Mouse (Mus musculus): ENCODE data around the gene Tubb3. TPM values are rescaled to one million over a fixed set of nuclear protein-coding genes. Genes with fewer than 3 reads are reported as not detected.
"Not testable (repeated sequence)": the region's sequence is repeated elsewhere in the genome, so short reads cannot be mapped to it uniquely, and the experiment has no call there.

The Tubb3 gene
- polyA plus RNA-seq, 1 experiment from 2014 or later, result 59.1 TPM

- H3K4me3 ChIP-seq (replicated peaks); H3K4me2 ChIP-seq (replicated peaks); H3K36me3 ChIP-seq; ATAC-seq; H3K9ac ChIP-seq; H3K27ac ChIP-seq; H3K9me3 ChIP-seq; H3K4me1 ChIP-seq (replicated peaks): not testable (repeated sequence)
- peaks cover 41% of the 10 kb centered on the region for H3K27me3 ChIP-seq (replicated peaks)
- 81% methylated on average over 5 of the region's 5 CpGs for WGBS
Observed at GRCm38 (mm10) chr8:123414997-123415696, 3.9 kb downstream of the Tubb3 start.

GRCm38 (mm10) chr8:123415967-123416943 lies 5.0 kb downstream of the Tubb3 start:
- Histone ChIP-seq H3K4me1 (replicated peaks) (peaks cover 6% of the 10 kb centered on the region), H3K36me3 (no peaks in the 10 kb centered on the region), H3K27me3 (replicated peaks) (peaks cover 32% of the 10 kb centered on the region), H3K9me3 (no peaks in the 10 kb centered on the region), H3K4me2 (replicated peaks) (no peak overlapping the region), H3K9ac (no peak overlapping the region), H3K4me3 (replicated peaks) (no peak overlapping the region), H3K27ac (no peak overlapping the region)
- 75% methylated on average over 8 of the region's 8 CpGs for WGBS
- ATAC-seq, result no peak

GRCm38 (mm10) chr8:123416944-123417555 lies 5.8 kb downstream of the Tubb3 start:
- no peak for ATAC-seq
- H3K36me3 ChIP-seq, result no peaks in the 10 kb centered on the region

GRCm38 (mm10) chr8:123419711-123420110 lies 8.5 kb downstream of the Tubb3 start:
- Histone ChIP-seq H3K4me3 (replicated peaks) (no peak overlapping the region), H3K27ac (no peak overlapping the region), H3K4me1 (replicated peaks) (no peaks in the 10 kb centered on the region), H3K36me3 (no peaks in the 10 kb centered on the region), H3K4me2 (replicated peaks) (no peak overlapping the region), H3K9ac (no peak overlapping the region), H3K27me3 (replicated peaks) (0 out of 2 replicates have a peak, but pooled peaks cover 2% of the 10 kb centered on the region), H3K9me3 (no peaks in the 10 kb centered on the region)
- 81% methylated on average over 4 of the region's 4 CpGs for WGBS
- ATAC-seq, result no peak

More at GRCm38 (mm10) chr8:123416944-123417555, 5.8 kb downstream of the Tubb3 start:
- H3K4me3 ChIP-seq (replicated peaks), result no peak overlapping the region
- 76% methylated on average over 8 of the region's 8 CpGs for WGBS
- no peaks in the 10 kb centered on the region for H3K9me3 ChIP-seq
- H3K4me2 ChIP-seq (replicated peaks), result no peak overlapping the region
- no peaks in the 10 kb centered on the region for H3K4me1 ChIP-seq (replicated peaks)
- no peak overlapping the region for H3K9ac ChIP-seq
- H3K27me3 ChIP-seq (replicated peaks), result peaks cover 24% of the 10 kb centered on the region
- no peak overlapping the region for H3K27ac ChIP-seq

GRCm38 (mm10) chr8:123420525-123421281 lies 9.5 kb downstream of the Tubb3 start:
- WGBS, result 91% methylated on average over 34 of the region's 34 CpGs
- H3K4me2 ChIP-seq (replicated peaks), result no peak overlapping the region
- H3K9me3 ChIP-seq, result no peaks in the 10 kb centered on the region
- H3K27ac ChIP-seq, result no peak overlapping the region
- no peak overlapping the region for H3K4me3 ChIP-seq (replicated peaks)
- H3K27me3 ChIP-seq (replicated peaks), result 0 out of 2 replicates have a peak, but pooled peaks cover 2% of the 10 kb centered on the region
- no peak for ATAC-seq
- no peaks in the 10 kb centered on the region for H3K36me3 ChIP-seq
- H3K9ac ChIP-seq, result no peak overlapping the region
- H3K4me1 ChIP-seq (replicated peaks), result no peaks in the 10 kb centered on the region

GRCm38 (mm10) chr8:123421325-123421724 lies 10.1 kb downstream of the Tubb3 start:
- Histone ChIP-seq H3K9ac (no peak overlapping the region), H3K4me2 (replicated peaks) (no peak overlapping the region), H3K9me3 (no peaks in the 10 kb centered on the region), H3K27ac (no peak overlapping the region), H3K36me3 (no peaks in the 10 kb centered on the region), H3K27me3 (replicated peaks) (0 out of 2 replicates have a peak, but pooled peaks cover 2% of the 10 kb centered on the region), H3K4me1 (replicated peaks) (no peaks in the 10 kb centered on the region), H3K4me3 (replicated peaks) (no peak overlapping the region)
- no peak for ATAC-seq
- 88% methylated on average over 19 of the region's 19 CpGs for WGBS

GRCm38 (mm10) chr8:123422056-123422780 lies 11.0 kb downstream of the Tubb3 start:
- Histone ChIP-seq H3K36me3 (no peaks in the 10 kb centered on the region), H3K4me1 (replicated peaks) (no peaks in the 10 kb centered on the region), H3K27ac (no peak overlapping the region), H3K27me3 (replicated peaks) (0 out of 2 replicates have a peak, but pooled peaks cover 2% of the 10 kb centered on the region), H3K4me2 (replicated peaks) (peak overlapping the region; percentile 62), H3K9me3 (0 out of 2 replicates have a peak, but pooled peaks cover 6% of the 10 kb centered on the region), H3K9ac (no peak overlapping the region), H3K4me3 (replicated peaks) (peak overlapping the region; percentile 26)
- 10% methylated on average over 17 of the region's 17 CpGs for WGBS
- ATAC-seq, result peak; percentile 72; the same call in 1 of the 2 replicates

GRCm38 (mm10) chr8:123422781-123423159 lies 11.5 kb downstream of the Tubb3 start:
- no peak overlapping the region for H3K4me3 ChIP-seq (replicated peaks)
- H3K36me3 ChIP-seq, result no peaks in the 10 kb centered on the region
- ATAC-seq, result no peak
- H3K27ac ChIP-seq, result no peak overlapping the region
- no peak overlapping the region for H3K9ac ChIP-seq
- peaks cover 12% of the 10 kb centered on the region; the same call in 1 of the 2 replicates for H3K9me3 ChIP-seq
- H3K4me1 ChIP-seq (replicated peaks), result no peaks in the 10 kb centered on the region
- 14% methylated on average over 3 of the region's 3 CpGs for WGBS
- peak overlapping the region; percentile 62 for H3K4me2 ChIP-seq (replicated peaks)
- H3K27me3 ChIP-seq (replicated peaks), result 0 out of 2 replicates have a peak, but pooled peaks cover 2% of the 10 kb centered on the region

- ATAC-seq, result no peak
- WGBS, result 76% methylated on average over 7 of the region's 7 CpGs
- Histone ChIP-seq H3K4me1 (replicated peaks) (no peaks in the 10 kb centered on the region), H3K36me3 (no peaks in the 10 kb centered on the region), H3K9ac (no peak within 1 kb of the TSS), H3K4me2 (replicated peaks) (peak within 1 kb of the TSS; percentile 62), H3K27me3 (replicated peaks) (0 out of 2 replicates have a peak, but pooled peaks cover 2% of the 10 kb centered on the region), H3K9me3 (peaks cover 15% of the 10 kb centered on the region; the same call in 1 of the 2 replicates), H3K4me3 (replicated peaks) (peak within 1 kb of the TSS; percentile 26), H3K27ac (no peak within 1 kb of the TSS)
Observed at GRCm38 (mm10) chr8:123423441-123423840, 12.2 kb downstream of the Tubb3 start, which contains the start of gene Def8. Gene Def8, plus strand, starts transcription at chr8:123423527.

GRCm38 (mm10) chr8:123426511-123427509 lies 15.6 kb downstream of the Tubb3 start:
- no peak overlapping the region for H3K27ac ChIP-seq
- ATAC-seq, result no peak
- H3K27me3 ChIP-seq (replicated peaks), result no peaks in the 10 kb centered on the region
- no peak overlapping the region for H3K9ac ChIP-seq
- H3K4me3 ChIP-seq (replicated peaks), result no peak overlapping the region
- H3K9me3 ChIP-seq, result peaks cover 15% of the 10 kb centered on the region; the same call in 1 of the 2 replicates
- no peaks in the 10 kb centered on the region for H3K4me1 ChIP-seq (replicated peaks)
- no peak overlapping the region for H3K4me2 ChIP-seq (replicated peaks)
- no peaks in the 10 kb centered on the region for H3K36me3 ChIP-seq
- WGBS, result 96% methylated on average over 27 of the region's 27 CpGs
